ENCODE assay signal across 16 mouse cellular contexts in genomic region chr16:34470343-34470742, GRCm38 (mm10).
DNase-seq lines count a peak whose midpoint lies in the region; ATAC-seq lines count a peak whose summit lies in the region.
"Had no signal": no experiment of that assay in that cellular context is flagged by ENCODE, and none has a peak within 500 bp of the region (broad histone marks: within the 10 kb centered on the region; RNA-seq: fewer than 3 reads in every experiment).

No protein-coding gene starts in this region.

- H3K4me2 ChIP-seq in forebrain, embryonic 11.5 days (ENCODE audit: low read depth, low read length, severe bottlenecking) = no peak overlapping the region
- H3K4me2 ChIP-seq in hindbrain, embryonic 12.5 days (replicated peaks) = no peak overlapping the region
- H3K4me2 ChIP-seq in midbrain, embryonic 15.5 days = no peak overlapping the region
- H3K4me2 ChIP-seq: embryonic facial prominence, embryonic 13.5 days; liver, embryonic 11.5 days; lung, embryonic 15.5 days had no signal

- WGBS in forebrain, embryonic 10.5 days = 96% methylated on average over 5 of the region's 5 CpGs
- 86% methylated on average over 5 of the region's 5 CpGs for WGBS in forebrain, embryonic 11.5 days
- 78% methylated on average over 5 of the region's 5 CpGs for WGBS in hindbrain, embryonic 12.5 days
- WGBS in hindbrain, embryonic 10.5 days = 84% methylated on average over 5 of the region's 5 CpGs
- 58% methylated on average over 5 of the region's 5 CpGs for WGBS in midbrain, embryonic 15.5 days

- no peak overlapping the region for H3K9ac ChIP-seq in forebrain, embryonic 11.5 days (ENCODE audit: low read length)
- no peak overlapping the region for H3K9ac ChIP-seq in hindbrain, embryonic 12.5 days
- H3K9ac ChIP-seq in midbrain, embryonic 15.5 days = no peak overlapping the region
- H3K9ac ChIP-seq: embryonic facial prominence, embryonic 13.5 days; lung, embryonic 15.5 days had no signal

- H3K4me1 ChIP-seq in forebrain, embryonic 10.5 days = peaks cover 75% of the 10 kb centered on the region
- peaks cover 15% of the 10 kb centered on the region for H3K4me1 ChIP-seq in forebrain, embryonic 11.5 days (replicated peaks; ENCODE audit: control insufficient read depth, insufficient read depth, low read length)
- peaks cover 86% of the 10 kb centered on the region for H3K4me1 ChIP-seq in hindbrain, embryonic 12.5 days
- peaks cover 83% of the 10 kb centered on the region for H3K4me1 ChIP-seq in hindbrain, embryonic 10.5 days (replicated peaks)
- peaks cover 91% of the 10 kb centered on the region for H3K4me1 ChIP-seq in midbrain, embryonic 15.5 days

- no peaks in the 10 kb centered on the region for H3K36me3 ChIP-seq in forebrain, embryonic 10.5 days (replicated peaks)
- no peaks in the 10 kb centered on the region for H3K36me3 ChIP-seq in forebrain, embryonic 11.5 days (ENCODE audit: control insufficient read depth, insufficient read depth, low read length)
- no peaks in the 10 kb centered on the region for H3K36me3 ChIP-seq in hindbrain, embryonic 12.5 days
- H3K36me3 ChIP-seq in hindbrain, embryonic 10.5 days = no peaks in the 10 kb centered on the region
- H3K36me3 ChIP-seq in midbrain, embryonic 15.5 days (replicated peaks) = no peaks in the 10 kb centered on the region
- H3K36me3 ChIP-seq: embryonic facial prominence, embryonic 13.5 days; lung, embryonic 15.5 days had no signal

- peak overlapping the region; percentile 8; the same call in 1 of the 2 replicates for H3K27ac ChIP-seq in forebrain, embryonic 10.5 days
- H3K27ac ChIP-seq in forebrain, embryonic 11.5 days (ENCODE audit: low read depth, low read length) = no peak overlapping the region
- H3K27ac ChIP-seq in hindbrain, embryonic 12.5 days = peak overlapping the region; percentile 35; the same call in 1 of the 2 replicates
- no peak overlapping the region for H3K27ac ChIP-seq in hindbrain, embryonic 10.5 days
- H3K27ac ChIP-seq in midbrain, embryonic 15.5 days = peak overlapping the region; percentile 69
- H3K27ac ChIP-seq: embryonic facial prominence, embryonic 13.5 days; lung, embryonic 15.5 days had no signal

- H3K9me3 ChIP-seq in forebrain, embryonic 10.5 days = no peaks in the 10 kb centered on the region
- H3K9me3 ChIP-seq in forebrain, embryonic 11.5 days (ENCODE audit: control insufficient read depth, low read length) = no peaks in the 10 kb centered on the region
- H3K9me3 ChIP-seq in hindbrain, embryonic 12.5 days (replicated peaks) = no peaks in the 10 kb centered on the region
- H3K9me3 ChIP-seq in hindbrain, embryonic 10.5 days = no peaks in the 10 kb centered on the region
- no peaks in the 10 kb centered on the region for H3K9me3 ChIP-seq in midbrain, embryonic 15.5 days
- H3K9me3 ChIP-seq: embryonic facial prominence, embryonic 13.5 days; lung, embryonic 15.5 days had no signal

- no peak for DNase-seq in forebrain, embryonic 10.5 days (ENCODE audit: extremely low spot score, low spot score)
- DNase-seq in forebrain, embryonic 11.5 days (ENCODE audit: low spot score) = no peak
- DNase-seq in hindbrain, embryonic 10.5 days (ENCODE audit: low spot score) = no peak
- peak; percentile 76 for DNase-seq in brain, adult 2 months (ENCODE audit: low read depth, low spot score)
- DNase-seq in cerebellum, postnatal 4 days (ENCODE audit: low spot score in 2 of 2) = no peak
- DNase-seq in thymus, postnatal 14 days = no peak
- DNase-seq: adrenal gland, postnatal 36 days; cerebellum, postnatal 36 days; gastrocnemius, postnatal 36 days had no signal

- H3K27me3 ChIP-seq in forebrain, embryonic 10.5 days (ENCODE audit: poor library complexity, severe bottlenecking) = no peaks in the 10 kb centered on the region
- H3K27me3 ChIP-seq in forebrain, embryonic 11.5 days (ENCODE audit: control insufficient read depth, insufficient read depth, low read length) = no peaks in the 10 kb centered on the region
- no peaks in the 10 kb centered on the region for H3K27me3 ChIP-seq in hindbrain, embryonic 12.5 days
- no peaks in the 10 kb centered on the region for H3K27me3 ChIP-seq in hindbrain, embryonic 10.5 days (ENCODE audit: insufficient read depth, poor library complexity, severe bottlenecking)
- no peaks in the 10 kb centered on the region for H3K27me3 ChIP-seq in midbrain, embryonic 15.5 days (replicated peaks)
- H3K27me3 ChIP-seq: embryonic facial prominence, embryonic 13.5 days; lung, embryonic 15.5 days had no signal

- ATAC-seq in forebrain, embryonic 11.5 days (replicated peaks; ENCODE audit: low FRiP score) = no peak
- no peak for ATAC-seq in hindbrain, embryonic 12.5 days (ENCODE audit: low FRiP score)
- no peak; the same call in 1 of the 2 replicates for ATAC-seq in midbrain, embryonic 15.5 days (replicated peaks)
- ATAC-seq: activated CD4-positive, CD25-positive, alpha-beta regulatory T cell, adult 4 months; inflammation-experienced regulatory T-cells, adult 6 months had no signal

- no peak overlapping the region for H3K4me3 ChIP-seq in forebrain, embryonic 10.5 days
- H3K4me3 ChIP-seq in forebrain, embryonic 11.5 days (ENCODE audit: low read depth, low read length) = no peak overlapping the region
- H3K4me3 ChIP-seq in hindbrain, embryonic 12.5 days = no peak overlapping the region
- no peak overlapping the region for H3K4me3 ChIP-seq in hindbrain, embryonic 10.5 days
- no peak overlapping the region for H3K4me3 ChIP-seq in midbrain, embryonic 15.5 days
- H3K4me3 ChIP-seq: embryonic facial prominence, embryonic 13.5 days; lung, embryonic 15.5 days had no signal

Comparison
In these comparisons a context has a peak if more than half of its experiments do, and no peak if none do; other contexts are left out.
1. H3K27ac ChIP-seq: peak in forebrain, embryonic 10.5 days (single experiment), hindbrain, embryonic 12.5 days (single experiment) and midbrain, embryonic 15.5 days (single experiment); none in forebrain, embryonic 11.5 days (single experiment) and hindbrain, embryonic 10.5 days (single experiment).